Mouse (Mus musculus): ENCODE data around the gene Mvb12b.

Mvb12b gene

GRCm38 (mm10) chr2:33886386-33887327 lies 1.1 kb downstream of the Mvb12b start:
- in situ Hi-C loops (cut with MseI, MboI) = no loop called here

- in situ Hi-C loops (cut with MseI, MboI) = no loop called here
Observed at GRCm38 (mm10) chr2:33885264-33885651, 2.5 kb downstream of the Mvb12b start.

GRCm38 (mm10) chr2:33884623-33885263 lies 3.0 kb downstream of the Mvb12b start:
- in situ Hi-C loops (cut with MseI, MboI) = no loop called here

DNA sequence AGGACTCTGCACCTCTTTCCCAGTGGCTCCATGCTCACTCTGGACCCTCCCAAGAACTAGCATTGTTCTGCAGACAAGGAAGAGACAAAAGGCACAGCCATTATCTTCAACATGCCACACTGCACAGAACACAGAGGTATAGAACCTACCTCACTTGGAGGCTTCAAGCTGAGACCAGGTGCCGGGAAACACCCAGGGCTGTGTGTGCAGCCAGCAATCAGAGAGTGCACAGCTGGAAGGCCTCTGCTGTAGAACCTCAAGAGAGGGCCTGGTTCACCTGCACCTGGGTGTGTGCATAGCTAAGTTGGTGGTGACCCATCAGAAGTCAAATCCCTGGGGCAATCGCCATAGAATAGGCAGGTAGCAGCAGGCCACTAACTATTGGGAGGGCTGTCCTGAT lies 8.5 kb downstream of the Mvb12b start:
- in situ Hi-C loops (cut with MseI, MboI) = no loop called here

DNA sequence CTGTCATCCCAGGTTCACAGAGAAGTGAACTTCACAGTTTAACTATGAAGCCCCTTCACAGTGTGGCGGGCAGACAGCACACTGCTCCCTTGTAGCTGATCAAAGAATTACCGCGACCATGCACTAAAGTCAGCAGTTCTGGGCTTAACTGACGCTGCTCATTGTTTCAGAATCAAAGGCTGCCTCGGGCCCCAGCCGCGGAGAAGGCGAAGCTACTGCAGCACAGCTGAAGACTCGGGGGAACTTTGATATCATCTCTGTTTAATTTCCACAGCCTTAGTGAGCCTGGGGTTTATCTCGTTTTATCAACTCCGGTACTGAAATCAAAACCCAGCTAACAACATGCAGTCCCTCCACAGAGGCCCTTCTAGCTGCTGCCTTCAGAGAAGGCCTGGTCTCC lies 9.3 kb downstream of the Mvb12b start:
- in situ Hi-C loops (cut with MseI, MboI) = no loop called here

GRCm38 (mm10) chr2:33877663-33878360 lies 9.9 kb downstream of the Mvb12b start:
- in situ Hi-C loops (cut with MseI, MboI) = no loop called here

GRCm38 (mm10) chr2:33876529-33877290 lies 11.0 kb downstream of the Mvb12b start:
- in situ Hi-C loops (cut with MseI, MboI) = no loop called here

GRCm38 (mm10) chr2:33875594-33875993 lies 12.2 kb downstream of the Mvb12b start:
- in situ Hi-C loops (cut with MseI, MboI) = no loop called here

DNA sequence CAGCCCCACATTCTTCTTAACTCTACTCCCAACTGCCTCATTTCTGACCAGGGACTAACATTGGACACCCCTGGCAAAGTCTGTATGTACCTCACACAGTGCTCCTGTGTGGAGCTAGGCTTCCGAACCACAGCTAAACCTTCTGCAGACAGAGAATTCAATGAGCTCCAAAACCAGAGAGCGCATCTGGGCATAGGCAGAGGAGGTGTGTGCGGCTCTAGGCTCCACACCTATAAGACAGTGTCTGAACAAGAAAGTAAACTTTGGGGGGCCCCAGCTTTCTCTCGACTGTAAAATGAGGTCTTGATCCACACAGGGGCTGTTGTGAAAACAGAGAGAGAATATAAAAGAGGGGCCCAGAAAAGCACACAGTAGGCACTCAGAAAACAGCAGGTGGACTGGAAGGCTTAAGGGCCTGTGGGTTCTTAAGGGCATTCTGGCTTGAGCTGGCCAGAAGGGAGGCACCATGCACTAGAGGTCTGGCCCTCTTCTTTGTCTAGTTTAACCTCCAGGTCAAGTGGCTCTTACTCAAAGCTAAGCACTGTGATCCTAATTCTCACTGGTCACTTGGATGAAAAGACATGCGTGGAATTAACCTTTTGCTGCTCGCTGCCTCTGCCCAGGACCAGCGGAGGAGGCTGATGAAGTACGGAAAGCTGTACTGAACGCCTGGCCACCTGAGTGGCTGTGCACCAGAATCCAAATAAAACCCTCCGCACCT lies 12.7 kb downstream of the Mvb12b start:
- in situ Hi-C loops (cut with MseI, MboI) = no loop called here

GRCm38 (mm10) chr2:33874367-33874766 lies 13.4 kb downstream of the Mvb12b start:
- in situ Hi-C loops (cut with MseI, MboI) = no loop called here

DNA sequence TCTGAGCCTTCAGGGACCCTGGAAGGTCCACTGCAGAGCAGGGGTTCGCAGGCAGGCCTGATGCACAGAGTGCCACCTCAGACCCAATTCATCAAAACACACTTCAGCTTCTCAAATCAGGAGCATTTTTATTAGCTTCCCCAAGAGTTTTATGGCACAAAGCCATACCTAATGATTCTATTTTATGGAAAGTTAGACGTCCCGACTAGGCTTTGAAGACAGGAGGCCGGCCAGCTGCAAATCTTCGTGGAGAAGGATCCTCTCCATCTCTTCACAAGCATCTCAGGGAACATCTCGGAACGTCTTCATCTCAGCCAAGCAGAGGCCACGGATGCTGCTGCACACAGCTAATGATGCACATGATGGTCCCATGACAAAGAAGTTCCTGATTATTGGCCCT lies 14.2 kb downstream of the Mvb12b start:
- in situ Hi-C loops (cut with MseI, MboI) = no loop called here

- in situ Hi-C loops (cut with MseI, MboI) = no loop called here
Observed at GRCm38 (mm10) chr2:33872841-33873271, 14.9 kb downstream of the Mvb12b start.

- in situ Hi-C loops (cut with MseI, MboI) = no loop called here
Observed at GRCm38 (mm10) chr2:33871181-33871520, 16.6 kb downstream of the Mvb12b start.

DNA sequence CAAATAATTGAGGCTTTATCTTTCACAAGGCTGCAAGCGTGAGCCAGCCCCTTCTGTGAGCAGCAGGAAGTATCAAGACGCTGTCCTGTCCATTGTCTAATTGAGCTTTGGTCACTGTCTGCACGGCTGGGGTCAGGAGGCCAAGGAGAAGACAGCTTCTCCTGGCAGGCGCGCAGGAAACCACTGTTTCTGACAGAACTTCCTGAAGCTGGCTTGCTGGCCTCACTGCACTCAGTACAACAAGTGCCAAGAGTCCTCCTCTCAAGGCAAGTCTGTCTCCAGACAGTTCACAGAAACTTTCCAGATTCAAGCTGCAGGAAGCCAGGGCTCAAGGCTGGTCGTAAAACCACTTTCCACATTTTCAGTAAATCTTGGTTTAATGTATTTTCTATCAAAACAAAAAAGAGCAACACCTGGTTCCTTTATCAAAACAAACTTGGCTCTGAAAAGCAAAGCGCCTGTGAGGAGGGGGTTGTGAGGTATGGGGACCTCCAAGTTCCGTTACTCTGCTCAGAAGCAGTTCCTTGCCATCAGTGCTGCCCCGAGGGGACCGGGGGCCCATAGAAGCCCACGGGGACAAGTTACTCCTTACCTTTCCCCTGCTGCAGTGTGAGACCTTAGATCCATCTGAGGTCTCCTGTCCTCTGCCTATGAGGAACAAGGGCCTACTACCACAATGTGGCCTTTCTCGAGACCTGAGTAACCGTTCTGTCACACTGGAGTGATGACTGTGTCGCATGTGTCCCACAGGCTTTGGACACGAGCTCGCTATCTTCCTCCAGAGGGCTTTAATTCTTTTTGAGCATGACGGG lies 17.2 kb downstream of the Mvb12b start:
- in situ Hi-C loops (cut with MseI, MboI) = no loop called here

DNA sequence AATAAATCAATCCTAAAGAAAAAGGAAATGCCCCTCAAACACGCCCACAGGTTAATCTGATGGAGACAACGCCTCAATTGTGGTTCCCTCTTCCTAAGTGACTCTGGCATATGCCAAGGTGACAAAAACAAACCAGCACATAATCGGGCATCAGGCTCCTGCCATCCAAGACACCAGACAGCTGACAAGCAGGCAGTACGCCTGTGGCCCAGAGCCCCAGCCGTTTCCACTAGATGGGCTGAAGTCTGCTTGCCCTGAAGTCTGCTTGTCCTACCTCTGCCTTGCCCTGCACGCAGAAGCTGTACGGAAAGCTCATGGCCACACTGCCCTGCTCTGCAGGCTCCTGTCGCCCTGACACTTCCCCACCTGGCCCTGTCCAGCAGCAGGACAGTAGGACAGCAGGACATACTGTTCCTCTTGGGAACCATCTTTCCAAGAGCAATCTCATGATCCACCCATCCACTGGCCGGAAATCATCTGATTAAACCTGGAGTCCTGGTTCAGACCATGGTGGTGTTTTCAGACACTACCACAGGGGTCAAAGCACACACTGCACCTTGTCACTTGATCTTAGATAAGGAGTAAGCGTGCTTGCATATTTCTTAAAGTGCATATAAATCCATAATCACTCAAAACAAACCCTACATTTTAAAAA lies 17.9 kb downstream of the Mvb12b start:
- in situ Hi-C loops (cut with MseI, MboI) = no loop called here

DNA sequence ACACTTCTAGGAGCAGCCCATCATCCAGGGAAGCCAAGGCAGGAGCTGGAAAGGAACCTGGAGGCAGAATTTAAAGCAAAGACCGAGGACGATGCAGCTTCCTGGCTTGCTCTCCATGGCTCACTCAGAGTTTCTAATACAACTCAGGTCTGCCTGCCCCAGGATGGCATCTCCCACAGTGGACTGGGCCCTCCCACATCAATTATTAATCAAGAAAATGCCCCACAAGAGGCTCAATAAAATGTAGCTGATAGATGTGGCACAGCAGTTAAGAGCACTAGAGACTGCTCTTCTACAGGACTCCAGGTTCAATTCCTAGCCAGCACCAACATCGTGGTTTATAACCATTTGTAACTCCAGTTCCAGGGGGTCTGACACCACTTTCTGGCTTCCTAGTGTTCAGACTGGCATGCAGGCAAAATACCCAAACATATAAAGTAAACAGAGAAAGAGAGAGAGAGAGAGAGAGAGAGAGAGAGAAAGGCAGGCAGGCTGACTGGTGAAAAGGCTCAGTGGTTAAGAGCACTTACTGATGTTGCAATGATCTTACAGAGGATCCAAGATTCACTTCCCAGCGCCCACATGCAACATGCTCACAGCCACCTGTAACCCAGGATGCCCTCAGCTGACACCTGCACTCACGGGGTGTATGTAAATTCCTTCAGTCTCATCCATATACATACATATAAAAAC lies 18.6 kb downstream of the Mvb12b start:
- in situ Hi-C loops (cut with MseI, MboI) = no loop called here

DNA sequence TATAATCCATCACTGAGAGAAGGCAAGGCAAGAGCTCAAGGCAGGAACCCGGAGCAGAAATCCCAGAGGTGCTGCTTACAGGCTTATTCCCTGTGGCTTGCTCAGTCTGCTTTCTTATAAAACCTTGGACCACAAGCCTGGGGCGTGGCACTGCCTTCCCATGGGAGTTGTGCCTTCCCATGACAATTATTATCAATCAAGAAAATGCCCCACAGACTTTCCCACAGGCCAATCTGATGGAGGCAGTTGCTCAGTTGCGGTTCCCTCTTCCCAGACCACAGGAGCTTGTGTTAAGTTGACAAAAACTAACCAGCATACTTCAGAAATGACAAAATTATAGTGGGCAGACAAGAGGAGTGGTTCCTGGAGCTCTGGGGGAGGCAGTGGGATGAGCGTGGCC lies 19.4 kb downstream of the Mvb12b start:
- in situ Hi-C loops (cut with MseI, MboI) = no loop called here

DNA sequence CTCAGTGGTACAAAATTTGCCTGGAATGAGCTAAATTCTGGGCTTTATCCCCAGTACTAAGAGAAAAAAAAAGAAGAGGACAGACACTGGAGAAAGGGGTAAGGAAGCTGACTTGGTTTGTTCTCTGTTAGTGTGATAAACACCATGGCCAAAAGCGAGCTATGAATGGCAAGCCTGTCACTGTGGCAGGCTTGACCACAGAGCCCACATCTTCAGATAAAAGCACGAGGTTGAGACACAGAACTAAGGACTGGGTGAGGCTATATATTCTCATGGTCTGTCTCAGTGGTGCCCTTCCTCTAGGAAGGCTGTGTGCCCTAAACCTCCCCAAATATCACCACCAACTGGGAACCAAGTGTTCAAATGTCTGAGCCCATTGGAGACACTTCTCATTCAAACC lies 31.0 kb downstream of the Mvb12b start:
- in situ Hi-C loops (cut with MseI, MboI) = no loop called here

Measured in mouse trophoblast stem cell (cell line).